Mouse (Mus musculus) limb, embryonic 12.5 days (tissue): ENCODE measurements around the gene Btbd9. TPM values are rescaled to one million over a fixed set of nuclear protein-coding genes. Genes with fewer than 3 reads are reported as not detected.

Experiments used
- ATAC-seq: fragments of 200-750 bp; cut with Nextera tagmentation; 2 replicates; pipeline ENCODE4 v1.8.0; 2017; ENCODE audit warnings: low read depth, moderate TSS enrichment; ENCODE audit not compliant: insufficient number of reproducible peaks, insufficient read depth, low FRiP score, low TSS enrichment
- H3K27ac ChIP-seq: fragments of 300-500 bp; sonication (generic); 2 replicates; pipeline ENCODE4 v1.5.1; 2016; ENCODE audit warnings: mild to moderate bottlenecking, moderate library complexity
- H3K27me3 ChIP-seq: fragments of 300-500 bp; sonication (generic); 2 replicates; pipeline ENCODE4 v1.6.1; 2016; ENCODE audit warnings: mild to moderate bottlenecking, moderate library complexity
- H3K36me3 ChIP-seq: fragments of 300-500 bp; sonication (generic); 2 replicates; pipeline ENCODE4 v1.6.1; 2016; ENCODE audit warnings: mild to moderate bottlenecking, moderate library complexity
- H3K4me1 ChIP-seq: fragments of 300-500 bp; sonication (generic); replicated peaks from 2 replicates; pipeline ENCODE4 v1.6.1; 2016
- H3K4me2 ChIP-seq: fragments of 300-500 bp; sonication (generic); 2 replicates; pipeline ENCODE4 v1.6.1; 2016; ENCODE audit warnings: mild to moderate bottlenecking, moderate library complexity
- H3K4me3 ChIP-seq: fragments of 300-500 bp; sonication (generic); replicated peaks from 2 replicates; pipeline ENCODE4 v1.5.1; 2016; ENCODE audit warnings: mild to moderate bottlenecking
- H3K9ac ChIP-seq: fragments of 300-500 bp; sonication (generic); replicated peaks from 2 replicates; pipeline ENCODE4 v1.6.1; 2016; ENCODE audit warnings: mild to moderate bottlenecking, moderate library complexity
- H3K9me3 ChIP-seq: fragments of 300-500 bp; sonication (generic); 2 replicates; pipeline ENCODE4 v1.6.1; 2016; ENCODE audit warnings: mild to moderate bottlenecking, moderate library complexity
- WGBS: fragments of 180-500 bp; shearing (Covaris S2); methylation state at CpG from one replicate; pipeline ENCODE4 v1.1.7; 2016; 5-methylcytosine and 5-hydroxymethylcytosine counted together
- polyA plus RNA-seq: library from polyadenylated mRNA; unstranded; fragments of >200 nt; fragmentation: Nextera tagmentation; extraction: Ambion mirVana; gene quantifications from 2 replicates; pipeline ENCODE4 v1.2.1, GENCODE M21; 2016

The Btbd9 gene
- polyA plus RNA-seq, 1 experiment from 2014 or later = 70.6 TPM

- H3K9ac ChIP-seq = no peak overlapping the region
- H3K36me3 ChIP-seq = peaks cover 34% of the 10 kb centered on the region
- no peaks in the 10 kb centered on the region for H3K27me3 ChIP-seq
- no peak for ATAC-seq
- H3K9me3 ChIP-seq = no peaks in the 10 kb centered on the region
- no peak overlapping the region for H3K27ac ChIP-seq
- no peak overlapping the region for H3K4me2 ChIP-seq
- H3K4me3 ChIP-seq = no peak overlapping the region
- peaks cover 62% of the 10 kb centered on the region for H3K4me1 ChIP-seq
- 75% methylated on average over 11 of the region's 11 CpGs for WGBS
These were observed 385.1 kb downstream of the Btbd9 start for GRCm38 (mm10) chr17:30191097-30191640.

GRCm38 (mm10) chr17:30188031-30188981 is 388.0 kb downstream of the Btbd9 start:
- Histone ChIP-seq H3K9ac (no peak overlapping the region), H3K36me3 (peaks cover 25% of the 10 kb centered on the region), H3K27ac (peak overlapping the region; percentile 18; the same call in 1 of the 2 replicates), H3K4me1 (peaks cover 50% of the 10 kb centered on the region), H3K4me2 (peak overlapping the region; percentile 9), H3K27me3 (no peaks in the 10 kb centered on the region), H3K4me3 (no peak overlapping the region), H3K9me3 (no peaks in the 10 kb centered on the region)
- ATAC-seq = 0 out of 2 replicates have a peak, but pooled peaks have one; percentile 43
- 15% methylated on average over 20 of the region's 20 CpGs for WGBS

- Histone ChIP-seq H3K36me3 (peaks cover 18% of the 10 kb centered on the region), H3K9me3 (no peaks in the 10 kb centered on the region), H3K27me3 (no peaks in the 10 kb centered on the region), H3K4me2 (no peak overlapping the region; the same call in 1 of the 2 replicates), H3K4me1 (peaks cover 50% of the 10 kb centered on the region), H3K9ac (no peak overlapping the region), H3K4me3 (no peak overlapping the region), H3K27ac (peak overlapping the region; percentile 18; the same call in 1 of the 2 replicates)
- WGBS = 33% methylated on average over 5 of the region's 5 CpGs
- no peak for ATAC-seq
These were observed 388.7 kb downstream of the Btbd9 start for GRCm38 (mm10) chr17:30187581-30187980.

GRCm38 (mm10) chr17:30187154-30187553 is 389.1 kb downstream of the Btbd9 start:
- no peak overlapping the region for H3K9ac ChIP-seq
- no peak overlapping the region for H3K4me3 ChIP-seq
- H3K36me3 ChIP-seq = peaks cover 14% of the 10 kb centered on the region; the same call in 1 of the 2 replicates
- no peaks in the 10 kb centered on the region for H3K27me3 ChIP-seq
- H3K9me3 ChIP-seq = no peaks in the 10 kb centered on the region
- 88% methylated on average over 6 of the region's 6 CpGs for WGBS
- no peak overlapping the region for H3K4me2 ChIP-seq
- no peak for ATAC-seq
- H3K27ac ChIP-seq = no peak overlapping the region
- H3K4me1 ChIP-seq = peaks cover 49% of the 10 kb centered on the region

- 0 out of 2 replicates have a peak, but pooled peaks cover 10% of the 10 kb centered on the region for H3K36me3 ChIP-seq
- WGBS = 89% methylated on average over 6 of the region's 6 CpGs
- ATAC-seq = no peak
- no peak overlapping the region for H3K4me2 ChIP-seq
- H3K27me3 ChIP-seq = no peaks in the 10 kb centered on the region
- no peak overlapping the region for H3K4me3 ChIP-seq
- no peak overlapping the region for H3K27ac ChIP-seq
- peaks cover 17% of the 10 kb centered on the region for H3K4me1 ChIP-seq
- H3K9me3 ChIP-seq = no peaks in the 10 kb centered on the region
- no peak overlapping the region for H3K9ac ChIP-seq
These were observed 392.7 kb downstream of the Btbd9 start for GRCm38 (mm10) chr17:30183561-30183960.

- Histone ChIP-seq H3K27ac (no peak overlapping the region), H3K9ac (no peak overlapping the region), H3K4me3 (no peak overlapping the region), H3K9me3 (no peaks in the 10 kb centered on the region), H3K4me2 (no peak overlapping the region), H3K36me3 (peaks cover 24% of the 10 kb centered on the region; the same call in 1 of the 2 replicates), H3K4me1 (peaks cover 2% of the 10 kb centered on the region; the same call in 1 of the 2 replicates), H3K27me3 (no peaks in the 10 kb centered on the region)
- ATAC-seq = no peak
- 88% methylated on average over 2 of the region's 2 CpGs for WGBS
These were observed 394.2 kb downstream of the Btbd9 start for GRCm38 (mm10) chr17:30182063-30182462.

GRCm38 (mm10) chr17:30181554-30181953 is 394.7 kb downstream of the Btbd9 start:
- no peak overlapping the region for H3K4me3 ChIP-seq
- no peaks in the 10 kb centered on the region for H3K4me1 ChIP-seq
- H3K27ac ChIP-seq = no peak overlapping the region
- no peak overlapping the region for H3K9ac ChIP-seq
- WGBS = 86% methylated on average over 4 of the region's 4 CpGs
- no peak for ATAC-seq
- H3K9me3 ChIP-seq = no peaks in the 10 kb centered on the region
- H3K27me3 ChIP-seq = no peaks in the 10 kb centered on the region
- no peak overlapping the region for H3K4me2 ChIP-seq
- peaks cover 24% of the 10 kb centered on the region; the same call in 1 of the 2 replicates for H3K36me3 ChIP-seq

GRCm38 (mm10) chr17:30180197-30180596 is 396.1 kb downstream of the Btbd9 start:
- Histone ChIP-seq H3K4me2 (no peak overlapping the region), H3K9me3 (no peaks in the 10 kb centered on the region), H3K27me3 (no peaks in the 10 kb centered on the region), H3K27ac (no peak overlapping the region), H3K4me1 (no peaks in the 10 kb centered on the region), H3K9ac (no peak overlapping the region), H3K36me3 (peaks cover 24% of the 10 kb centered on the region; the same call in 1 of the 2 replicates), H3K4me3 (no peak overlapping the region)
- ATAC-seq = no peak
- 93% methylated on average over 6 of the region's 6 CpGs for WGBS

GRCm38 (mm10) chr17:30178402-30178801 is 397.9 kb downstream of the Btbd9 start:
- WGBS = 71% methylated on average over 1 of the region's 1 CpGs
- no peak for ATAC-seq
- no peak overlapping the region for H3K27ac ChIP-seq
- H3K36me3 ChIP-seq = peaks cover 15% of the 10 kb centered on the region; the same call in 1 of the 2 replicates
- H3K4me2 ChIP-seq = no peak overlapping the region
- H3K9ac ChIP-seq = no peak overlapping the region
- no peaks in the 10 kb centered on the region for H3K27me3 ChIP-seq
- H3K9me3 ChIP-seq = no peaks in the 10 kb centered on the region
- H3K4me3 ChIP-seq = no peak overlapping the region
- H3K4me1 ChIP-seq = no peaks in the 10 kb centered on the region

GRCm38 (mm10) chr17:30177435-30177834 is 398.9 kb downstream of the Btbd9 start:
- Histone ChIP-seq H3K27me3 (no peaks in the 10 kb centered on the region), H3K4me3 (no peak overlapping the region), H3K4me2 (no peak overlapping the region), H3K9ac (no peak overlapping the region), H3K4me1 (no peaks in the 10 kb centered on the region), H3K27ac (no peak overlapping the region), H3K36me3 (peaks cover 14% of the 10 kb centered on the region; the same call in 1 of the 2 replicates), H3K9me3 (no peaks in the 10 kb centered on the region)
- ATAC-seq = no peak
- 96% methylated on average over 4 of the region's 4 CpGs for WGBS
